Mouse (Mus musculus) liver, embryonic 11.5 days (tissue): ENCODE results near the gene Tlcd2. TPM values are rescaled to one million over a fixed set of nuclear protein-coding genes. Genes with fewer than 3 reads are reported as not detected.
"Not testable (repeated sequence)": the region's sequence is repeated elsewhere in the genome, so short reads cannot be mapped to it uniquely, and the experiment has no call there.

ENCODE experiments used
- ATAC-seq: fragments of 200-750 bp; cut with Nextera tagmentation; replicated peaks from 2 replicates; pipeline ENCODE4 v1.8.0; 2017; ENCODE audit warnings: moderate number of reproducible peaks, mild to moderate bottlenecking, moderate TSS enrichment, moderate library complexity; ENCODE audit not compliant: low FRiP score
- DNase-seq: peaks from one replicate; pipeline ENCODE4 v3.0.0-alpha.2; 2017; ENCODE audit warnings: low spot score
- H3K27ac ChIP-seq: fragments of 300-500 bp; sonication (generic); 2 replicates; pipeline ENCODE4 v1.5.1; 2014; ENCODE audit warnings: mild to moderate bottlenecking, low read depth, low read length, control low read depth
- H3K27me3 ChIP-seq: fragments of 300-500 bp; sonication (generic); replicated peaks from 2 replicates; pipeline ENCODE4 v1.6.1; 2014; ENCODE audit warnings: low read length, mixed read lengths; ENCODE audit not compliant: control insufficient read depth, insufficient read depth
- H3K36me3 ChIP-seq: fragments of 300-500 bp; sonication (generic); 2 replicates; pipeline ENCODE4 v1.6.1; 2014; ENCODE audit warnings: mild to moderate bottlenecking, low read length, moderate library complexity, mixed read lengths; ENCODE audit not compliant: control insufficient read depth, insufficient read depth
- H3K4me1 ChIP-seq: fragments of 300-500 bp; sonication (generic); replicated peaks from 2 replicates; pipeline ENCODE4 v1.6.1; 2014; ENCODE audit warnings: low read length, mixed read lengths; ENCODE audit not compliant: control insufficient read depth, insufficient read depth
- H3K4me2 ChIP-seq: fragments of 300-500 bp; sonication (generic); 2 replicates; pipeline ENCODE4 v1.6.1; 2014; ENCODE audit warnings: mild to moderate bottlenecking, control low read depth, moderate library complexity
- H3K4me3 ChIP-seq: fragments of 300-500 bp; sonication (generic); 2 replicates; pipeline ENCODE4 v1.5.1; 2014; ENCODE audit warnings: low read depth, low read length, control low read depth
- H3K9ac ChIP-seq: fragments of 300-500 bp; sonication (generic); 2 replicates; pipeline ENCODE4 v1.6.1; 2014; ENCODE audit warnings: low read depth, low read length, control low read depth
- H3K9me3 ChIP-seq: fragments of 300-500 bp; sonication (generic); 2 replicates; pipeline ENCODE4 v1.6.1; 2016; ENCODE audit warnings: low read length, inconsistent platforms, mixed read lengths; ENCODE audit not compliant: control insufficient read depth
- WGBS: fragments of 180-500 bp; shearing (Covaris S2); extraction: QIAGEN DNeasy Blood & Tissue Kit; methylation state at CpG from one replicate; pipeline ENCODE4 v1.1.7; 2014; 5-methylcytosine and 5-hydroxymethylcytosine counted together
- polyA plus RNA-seq: library from polyadenylated mRNA; unstranded; fragments of >200 nt; fragmentation: Nextera tagmentation; extraction: Ambion mirVana; gene quantifications from 2 replicates; pipeline ENCODE4 v1.2.1, GENCODE M21; 2014

The Tlcd2 gene
- polyA plus RNA-seq, 1 experiment from 2014 or later: 33.0 TPM

GRCm38 (mm10) chr11:75452812-75453557, 8.5 kb upstream of the Tlcd2 start:
- H3K4me1 ChIP-seq: peaks cover 59% of the 10 kb centered on the region
- peak overlapping the region; percentile 82; the same call in 1 of the 2 replicates for H3K9ac ChIP-seq
- DNase-seq: no peak

GRCm38 (mm10) chr11:75453991-75454930, 7.3 kb upstream of the Tlcd2 start, which contains the start of gene Wdr81:
Gene Wdr81 (minus strand): TSS chr11:75454717.
- Histone ChIP-seq H3K9me3 (no peaks in the 10 kb centered on the region), H3K4me3 (peak within 1 kb of the TSS; percentile 75), H3K36me3 (peaks cover 5% of the 10 kb centered on the region; the same call in 1 of the 2 replicates), H3K27ac (peak within 1 kb of the TSS; percentile 72), H3K4me1 (peaks cover 60% of the 10 kb centered on the region), H3K9ac (peak within 1 kb of the TSS; percentile 82), H3K4me2 (peak within 1 kb of the TSS; percentile 100), H3K27me3 (no peaks in the 10 kb centered on the region)
- 4% methylated on average over 56 of the region's 56 CpGs for WGBS
- peak; percentile 88 for DNase-seq
- ATAC-seq: peak; percentile 82

More at GRCm38 (mm10) chr11:75452812-75453557, 8.5 kb upstream of the Tlcd2 start:
- H3K9me3 ChIP-seq: no peaks in the 10 kb centered on the region
- H3K4me3 ChIP-seq: peak overlapping the region; percentile 75
- H3K4me2 ChIP-seq: peak overlapping the region; percentile 100
- peaks cover 15% of the 10 kb centered on the region for H3K36me3 ChIP-seq
- no peak for ATAC-seq
- H3K27me3 ChIP-seq: no peaks in the 10 kb centered on the region
- H3K27ac ChIP-seq: peak overlapping the region; percentile 44; the same call in 1 of the 2 replicates
- 93% methylated on average over 31 of the region's 31 CpGs for WGBS

DNA sequence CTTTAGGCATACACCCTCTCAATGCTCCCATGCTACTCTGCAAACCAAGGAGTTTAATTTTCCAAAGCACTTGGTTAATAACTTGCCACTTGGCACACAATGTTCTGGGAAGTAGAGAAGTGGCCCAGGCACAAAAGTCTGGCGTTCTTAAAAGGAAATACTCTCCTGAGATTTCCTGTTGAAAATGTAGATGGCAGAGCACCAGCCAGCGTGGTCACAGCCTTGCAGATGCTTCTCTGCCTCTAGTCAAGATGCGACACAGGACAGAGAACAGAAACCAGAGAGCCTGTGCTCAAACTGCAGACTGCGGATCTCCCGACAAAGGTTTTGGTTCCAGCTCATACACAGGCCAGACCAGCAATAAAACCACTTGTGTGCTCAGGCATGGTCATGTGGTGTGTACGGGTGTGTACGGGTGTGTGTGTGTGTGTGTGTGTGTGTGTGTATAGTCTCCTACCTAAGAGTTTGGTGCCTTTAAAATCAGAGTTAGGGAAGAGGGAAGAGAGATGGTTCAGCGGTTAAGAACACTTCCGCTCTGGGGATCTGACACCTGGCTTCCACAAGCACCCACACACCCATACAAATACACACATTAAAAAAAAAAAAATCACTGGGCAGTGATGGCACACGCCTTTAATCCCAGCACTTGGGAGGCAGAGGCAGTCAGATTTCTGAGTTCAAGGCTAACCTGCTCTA, 6.3 kb upstream of the Tlcd2 start:
- H3K4me3 ChIP-seq: peak overlapping the region; percentile 75; the same call in 1 of the 2 replicates
- H3K36me3 ChIP-seq: peaks cover 5% of the 10 kb centered on the region; the same call in 1 of the 2 replicates
- H3K27ac ChIP-seq: peak overlapping the region; percentile 72
- ATAC-seq (no peak), DNase-seq (no peak)
- H3K4me2 ChIP-seq: peak overlapping the region; percentile 100
- no peaks in the 10 kb centered on the region for H3K9me3 ChIP-seq
- WGBS: 77% methylated on average over 10 of the region's 10 CpGs
- no peaks in the 10 kb centered on the region for H3K27me3 ChIP-seq
- peaks cover 65% of the 10 kb centered on the region for H3K4me1 ChIP-seq
- peak overlapping the region; percentile 82 for H3K9ac ChIP-seq

GRCm38 (mm10) chr11:75455971-75456370, 5.5 kb upstream of the Tlcd2 start:
- not testable (repeated sequence) for H3K9ac ChIP-seq, H3K4me2 ChIP-seq, H3K27ac ChIP-seq, H3K9me3 ChIP-seq, DNase-seq, H3K36me3 ChIP-seq, H3K27me3 ChIP-seq, H3K4me3 ChIP-seq, ATAC-seq
- H3K4me1 ChIP-seq: peaks cover 58% of the 10 kb centered on the region
- 90% methylated on average over 2 of the region's 2 CpGs for WGBS

DNA sequence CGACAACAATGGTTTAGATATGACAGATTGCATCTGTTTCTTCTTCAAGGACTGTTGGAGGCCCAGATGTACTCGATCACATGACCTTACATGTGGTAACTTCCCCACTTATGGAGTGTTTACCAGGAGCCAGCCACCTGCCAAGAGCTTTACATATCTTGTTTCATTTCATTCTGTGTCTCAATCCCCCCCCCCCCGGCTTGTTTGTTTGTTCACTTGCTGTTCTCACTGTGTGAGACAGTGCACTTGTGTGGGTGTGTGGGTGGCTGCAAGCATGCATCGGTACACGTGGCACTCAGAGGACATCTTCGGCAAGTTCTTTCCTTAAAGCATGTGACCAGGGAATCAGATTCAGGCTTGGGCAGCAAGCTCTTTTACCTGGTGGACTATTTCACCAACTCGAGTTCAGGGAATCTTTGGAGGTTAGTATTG, 5.1 kb upstream of the Tlcd2 start:
- peaks cover 5% of the 10 kb centered on the region; the same call in 1 of the 2 replicates for H3K36me3 ChIP-seq
- H3K27me3 ChIP-seq: no peaks in the 10 kb centered on the region
- H3K4me1 ChIP-seq: peaks cover 53% of the 10 kb centered on the region
- no peak for DNase-seq
- no peaks in the 10 kb centered on the region for H3K9me3 ChIP-seq
- no peak overlapping the region for H3K4me2 ChIP-seq
- H3K27ac ChIP-seq: no peak overlapping the region
- no peak overlapping the region for H3K9ac ChIP-seq
- ATAC-seq: no peak
- no peak overlapping the region for H3K4me3 ChIP-seq
- WGBS: 86% methylated on average over 7 of the region's 7 CpGs

GRCm38 (mm10) chr11:75458169-75458568, 3.3 kb upstream of the Tlcd2 start:
- Histone ChIP-seq H3K9ac (peak overlapping the region; percentile 10; the same call in 1 of the 2 replicates), H3K4me3 (no peak overlapping the region), H3K27ac (no peak overlapping the region), H3K4me1 (peaks cover 55% of the 10 kb centered on the region), H3K27me3 (no peaks in the 10 kb centered on the region), H3K36me3 (no peaks in the 10 kb centered on the region; the same call in 1 of the 2 replicates), H3K4me2 (peak overlapping the region; percentile 39), H3K9me3 (no peaks in the 10 kb centered on the region)
- no peak for ATAC-seq
- DNase-seq: no peak
- 17% methylated on average over 3 of the region's 3 CpGs for WGBS

DNA sequence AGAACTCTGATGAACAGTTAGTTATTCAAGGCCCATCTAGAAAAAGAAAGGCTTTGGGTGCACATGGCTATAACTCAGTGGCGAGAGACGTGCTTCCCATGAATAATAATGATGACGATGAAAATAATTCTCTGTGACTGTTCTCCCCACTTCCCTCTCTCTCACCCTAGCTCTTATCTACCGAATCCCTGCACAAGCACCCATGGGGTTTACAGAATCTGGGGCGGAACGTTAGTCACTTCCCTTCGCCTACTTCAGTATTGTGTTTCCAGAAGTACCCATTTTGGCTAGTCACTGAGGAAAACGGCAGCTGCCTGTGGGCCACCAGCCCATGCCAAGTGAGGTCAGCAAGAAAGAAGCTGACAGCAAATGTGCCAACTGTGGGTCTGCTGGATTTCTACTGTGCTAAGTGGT, 2.9 kb upstream of the Tlcd2 start:
- DNase-seq (no peak), ATAC-seq (no peak)
- Histone ChIP-seq H3K36me3 (no peaks in the 10 kb centered on the region; the same call in 1 of the 2 replicates), H3K4me3 (no peak overlapping the region), H3K27ac (peak overlapping the region; percentile 96), H3K4me1 (peaks cover 57% of the 10 kb centered on the region), H3K4me2 (no peak overlapping the region; the same call in 1 of the 2 replicates), H3K9ac (peak overlapping the region; percentile 42; the same call in 1 of the 2 replicates), H3K9me3 (no peaks in the 10 kb centered on the region), H3K27me3 (no peaks in the 10 kb centered on the region)
- 45% methylated on average over 8 of the region's 8 CpGs for WGBS
